Mouse (Mus musculus) G1E (cell line): ENCODE measurements around the gene Ubr4.

ENCODE experiments used
- CTCF ChIP-seq: IDR thresholded peaks from 2 replicates; pipeline ENCODE4 v1.5.1; 2012; ENCODE audit warnings: low read depth, low read length, inconsistent platforms, mixed read lengths
- GATA1 ChIP-seq: IDR thresholded peaks from 2 replicates; pipeline ENCODE4 v1.6.1; 2012; ENCODE audit warnings: borderline replicate concordance, low read length, inconsistent platforms, mixed read lengths
- GATA2 ChIP-seq: IDR thresholded peaks from 2 replicates; pipeline ENCODE4 v1.6.1; 2012; ENCODE audit warnings: low read depth, low read length, inconsistent platforms, borderline replicate concordance
- TAL1 ChIP-seq: conservative IDR thresholded peaks from 2 replicates; pipeline ENCODE4 v1.6.1; 2012; ENCODE audit warnings: low read depth, low read length, inconsistent platforms, mixed read lengths

- TF ChIP-seq CTCF: no peak
- TF ChIP-seq GATA1: no peak
- no peak for TF ChIP-seq TAL1
- TF ChIP-seq GATA2: no peak
Measured at GRCm38 (mm10) chr4:139488325-139488724, 135.9 kb downstream of the Ubr4 start.
